Mouse (Mus musculus): ENCODE measurements at regions not wholly inside any gene's neighbourhood (a gene's known extent, or its start where the extent isn't known, plus 50 kb on each side); places are given as distances from the start of the nearest gene placed in this dataset.

DNA sequence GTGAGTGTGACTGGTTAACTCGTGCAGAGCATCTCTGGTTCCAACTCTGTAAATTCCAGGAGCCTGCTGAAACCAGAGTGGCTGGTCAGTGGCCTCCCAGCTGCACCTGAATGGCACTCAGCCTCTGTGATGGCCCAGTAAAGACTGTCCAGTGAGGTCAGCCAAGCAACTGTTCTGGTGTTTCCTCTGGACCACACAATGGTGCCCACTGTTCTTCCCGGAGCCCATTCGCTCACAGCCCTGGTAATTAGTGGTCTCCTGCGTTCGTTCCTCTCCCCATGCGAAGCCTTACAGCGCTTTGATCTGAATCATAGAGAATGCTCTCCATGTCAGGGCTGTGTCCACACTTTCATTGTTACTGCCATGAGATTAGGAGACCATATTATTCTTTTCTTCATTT lies 75.5 kb downstream of the Enkur start:
- Histone ChIP-seq H3K4me3 (ENCODE audit: insufficient read depth, low read length) (no peak overlapping the region), H3K4me1 (ENCODE audit: control insufficient read depth, insufficient read depth, low read length) (no peaks in the 10 kb centered on the region), H3K27ac (ENCODE audit: insufficient read depth, low read length) (no peak overlapping the region)
- TF ChIP-seq POLR2A (IDR thresholded peaks at IDR 0.05; ENCODE audit: low read depth, low read length), result no peak
- no peak for TF ChIP-seq CTCF (IDR thresholded peaks at IDR 0.05; ENCODE audit: borderline replicate concordance, insufficient read depth, low read length)

DNA sequence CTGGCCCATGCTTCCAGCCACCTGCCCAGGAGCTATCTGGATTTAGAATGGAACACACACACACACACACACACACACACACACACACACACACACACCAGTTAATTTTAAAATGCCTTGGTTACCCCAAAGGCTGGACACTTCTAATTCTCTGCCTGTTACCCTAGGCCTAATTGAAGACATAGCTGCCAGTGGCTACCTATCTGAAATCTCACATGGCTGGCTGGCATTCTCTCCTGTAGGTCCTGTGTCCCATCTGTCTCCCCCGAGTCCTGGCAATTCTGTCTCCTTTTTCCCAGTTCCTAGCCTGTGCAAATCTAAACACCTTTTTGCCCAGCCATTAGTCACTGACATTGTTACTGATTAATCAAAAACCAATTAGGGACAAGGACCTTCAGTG lies 78.6 kb downstream of the Enkur start:
- Histone ChIP-seq H3K4me3 (ENCODE audit: insufficient read depth, low read length) (no peak overlapping the region), H3K4me1 (ENCODE audit: control insufficient read depth, insufficient read depth, low read length) (no peaks in the 10 kb centered on the region), H3K27ac (ENCODE audit: insufficient read depth, low read length) (no peak overlapping the region)
- TF ChIP-seq POLR2A (IDR thresholded peaks at IDR 0.05; ENCODE audit: low read depth, low read length) (no peak), CTCF (IDR thresholded peaks at IDR 0.05; ENCODE audit: borderline replicate concordance, insufficient read depth, low read length) (no peak)

DNA sequence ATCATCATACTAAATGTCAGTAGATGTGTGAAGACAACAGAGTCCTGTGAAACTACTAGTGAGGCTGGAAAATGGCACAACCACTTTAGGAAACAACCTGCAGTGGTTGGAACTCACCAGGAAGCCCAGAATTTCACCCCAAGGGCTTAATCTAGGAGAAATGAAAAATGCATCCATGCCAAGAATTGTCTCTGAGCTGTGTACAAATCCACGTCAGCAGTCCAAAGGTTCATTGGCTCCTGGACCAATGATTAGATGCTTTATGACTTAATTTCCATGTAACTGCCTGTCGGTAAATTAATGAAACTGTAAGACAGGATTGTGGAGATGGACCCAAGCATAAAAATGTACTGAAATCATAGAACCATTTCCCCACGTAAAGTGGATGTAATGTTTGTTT lies 82.7 kb downstream of the Enkur start:
- no peak overlapping the region for H3K4me3 ChIP-seq (ENCODE audit: insufficient read depth, low read length)
- TF ChIP-seq POLR2A (IDR thresholded peaks at IDR 0.05; ENCODE audit: low read depth, low read length) (no peak), CTCF (IDR thresholded peaks at IDR 0.05; ENCODE audit: borderline replicate concordance, insufficient read depth, low read length) (no peak)
- no peaks in the 10 kb centered on the region for H3K4me1 ChIP-seq (ENCODE audit: control insufficient read depth, insufficient read depth, low read length)
- no peak overlapping the region for H3K27ac ChIP-seq (ENCODE audit: insufficient read depth, low read length)

DNA sequence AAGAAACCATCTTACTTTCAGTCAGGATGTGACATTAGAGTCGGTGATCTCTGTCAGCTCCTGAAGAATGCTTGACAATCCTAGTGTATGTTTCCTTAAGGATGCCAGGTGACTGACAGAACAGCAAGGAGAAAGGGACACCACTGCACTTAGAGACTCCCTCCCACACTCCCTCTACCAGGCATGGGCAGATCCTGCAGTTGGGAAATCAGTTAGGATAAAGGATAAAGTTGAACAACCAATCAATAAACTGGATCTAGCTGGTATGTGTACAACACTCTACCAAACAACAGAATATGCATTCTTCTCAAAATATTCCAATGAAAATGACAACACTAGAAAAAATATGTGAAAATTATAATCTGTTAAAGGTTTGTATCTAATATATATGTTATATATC lies 83.5 kb downstream of the Enkur start:
- TF ChIP-seq CTCF (IDR thresholded peaks at IDR 0.05; ENCODE audit: borderline replicate concordance, insufficient read depth, low read length), result no peak
- no peak for TF ChIP-seq POLR2A (IDR thresholded peaks at IDR 0.05; ENCODE audit: low read depth, low read length)
- Histone ChIP-seq H3K27ac (ENCODE audit: insufficient read depth, low read length) (no peak overlapping the region), H3K4me1 (ENCODE audit: control insufficient read depth, insufficient read depth, low read length) (no peaks in the 10 kb centered on the region), H3K4me3 (ENCODE audit: insufficient read depth, low read length) (no peak overlapping the region)

DNA sequence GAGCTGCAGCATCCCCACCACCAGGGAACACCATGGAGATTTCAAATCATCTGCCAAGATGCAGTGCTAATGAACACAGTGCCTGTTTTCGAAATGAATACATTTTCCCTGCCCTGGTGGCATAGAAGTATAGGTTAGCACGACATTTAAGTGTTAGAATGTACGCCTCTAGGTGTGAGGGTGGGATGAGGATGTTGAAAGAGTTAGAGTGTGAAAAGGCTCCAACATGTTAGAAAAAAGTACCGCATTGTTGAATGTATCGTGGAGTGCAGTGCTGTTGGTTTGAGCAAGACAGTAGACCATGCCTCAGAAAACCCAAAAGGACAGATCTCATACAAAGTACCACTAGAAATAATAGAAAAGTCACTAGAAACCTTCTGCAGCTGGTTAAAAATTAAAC lies 88.3 kb downstream of the Enkur start:
- TF ChIP-seq CTCF (IDR thresholded peaks at IDR 0.05; ENCODE audit: borderline replicate concordance, insufficient read depth, low read length) (no peak), POLR2A (IDR thresholded peaks at IDR 0.05; ENCODE audit: low read depth, low read length) (no peak)
- no peaks in the 10 kb centered on the region for H3K4me1 ChIP-seq (ENCODE audit: control insufficient read depth, insufficient read depth, low read length)

DNA sequence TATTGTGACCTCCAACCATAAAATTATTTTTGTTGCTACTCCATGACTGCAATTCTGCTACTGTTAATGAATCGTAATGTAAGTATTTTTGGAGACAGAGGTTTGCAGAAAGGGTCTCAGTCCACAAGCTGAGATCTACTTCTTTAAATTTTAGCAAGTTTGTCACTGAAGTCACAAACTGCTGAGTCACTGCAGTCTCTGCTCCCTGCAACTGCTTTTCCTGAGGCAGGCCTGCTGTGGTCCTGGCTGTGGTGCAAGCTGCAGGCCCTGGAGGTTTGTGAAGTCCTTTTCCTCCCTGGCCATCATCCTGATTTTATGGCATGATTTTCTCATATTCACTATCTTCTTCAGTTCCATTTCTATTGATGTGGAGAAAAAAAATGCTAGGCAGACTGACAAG lies 93.6 kb downstream of the Enkur start:
- TF ChIP-seq CTCF (IDR thresholded peaks at IDR 0.05; ENCODE audit: borderline replicate concordance, insufficient read depth, low read length) (no peak), POLR2A (IDR thresholded peaks at IDR 0.05; ENCODE audit: low read depth, low read length) (no peak)
- no peaks in the 10 kb centered on the region for H3K4me1 ChIP-seq (ENCODE audit: control insufficient read depth, insufficient read depth, low read length)

More for the DNA sequence above, 88.3 kb downstream of the Enkur start:
- no peak overlapping the region for H3K4me3 ChIP-seq (ENCODE audit: insufficient read depth, low read length)
- H3K27ac ChIP-seq (ENCODE audit: insufficient read depth, low read length), result no peak overlapping the region

DNA sequence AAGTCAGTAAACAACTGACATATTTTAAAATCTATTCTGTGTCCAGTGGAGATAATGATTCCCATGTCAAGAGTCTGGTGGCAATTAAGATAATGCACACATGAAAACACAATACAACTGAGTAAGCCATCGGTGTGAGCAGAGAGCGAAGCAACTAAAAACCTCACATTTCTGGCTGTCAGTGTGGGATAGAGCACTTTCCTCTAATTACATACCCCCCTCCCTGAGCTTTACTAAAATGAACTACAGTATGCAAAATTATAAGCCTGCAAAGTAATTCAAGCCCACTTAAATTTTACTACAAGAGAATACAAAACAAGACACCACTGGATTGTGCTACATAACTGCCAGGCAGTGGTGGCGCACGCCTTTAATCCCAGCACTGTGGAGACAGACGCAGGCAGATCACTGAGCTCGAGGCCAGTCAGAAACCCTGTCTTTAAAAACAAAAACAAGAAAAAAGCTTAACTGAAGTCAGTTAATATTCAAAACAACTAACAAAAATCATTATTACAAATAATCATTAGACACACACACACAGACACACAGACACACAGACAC lies 104.8 kb downstream of the Enkur start:
- Histone ChIP-seq H3K27ac (ENCODE audit: insufficient read depth, low read length) (no peak overlapping the region), H3K4me1 (ENCODE audit: control insufficient read depth, insufficient read depth, low read length) (no peaks in the 10 kb centered on the region), H3K4me3 (ENCODE audit: insufficient read depth, low read length) (no peak overlapping the region)
- TF ChIP-seq POLR2A (IDR thresholded peaks at IDR 0.05; ENCODE audit: low read depth, low read length), result no peak

More for the DNA sequence above, 93.6 kb downstream of the Enkur start:
- no peak overlapping the region for H3K4me3 ChIP-seq (ENCODE audit: insufficient read depth, low read length)
- peak overlapping the region; percentile 66; the same call in 1 of the 2 replicates for H3K27ac ChIP-seq (ENCODE audit: insufficient read depth, low read length)

DNA sequence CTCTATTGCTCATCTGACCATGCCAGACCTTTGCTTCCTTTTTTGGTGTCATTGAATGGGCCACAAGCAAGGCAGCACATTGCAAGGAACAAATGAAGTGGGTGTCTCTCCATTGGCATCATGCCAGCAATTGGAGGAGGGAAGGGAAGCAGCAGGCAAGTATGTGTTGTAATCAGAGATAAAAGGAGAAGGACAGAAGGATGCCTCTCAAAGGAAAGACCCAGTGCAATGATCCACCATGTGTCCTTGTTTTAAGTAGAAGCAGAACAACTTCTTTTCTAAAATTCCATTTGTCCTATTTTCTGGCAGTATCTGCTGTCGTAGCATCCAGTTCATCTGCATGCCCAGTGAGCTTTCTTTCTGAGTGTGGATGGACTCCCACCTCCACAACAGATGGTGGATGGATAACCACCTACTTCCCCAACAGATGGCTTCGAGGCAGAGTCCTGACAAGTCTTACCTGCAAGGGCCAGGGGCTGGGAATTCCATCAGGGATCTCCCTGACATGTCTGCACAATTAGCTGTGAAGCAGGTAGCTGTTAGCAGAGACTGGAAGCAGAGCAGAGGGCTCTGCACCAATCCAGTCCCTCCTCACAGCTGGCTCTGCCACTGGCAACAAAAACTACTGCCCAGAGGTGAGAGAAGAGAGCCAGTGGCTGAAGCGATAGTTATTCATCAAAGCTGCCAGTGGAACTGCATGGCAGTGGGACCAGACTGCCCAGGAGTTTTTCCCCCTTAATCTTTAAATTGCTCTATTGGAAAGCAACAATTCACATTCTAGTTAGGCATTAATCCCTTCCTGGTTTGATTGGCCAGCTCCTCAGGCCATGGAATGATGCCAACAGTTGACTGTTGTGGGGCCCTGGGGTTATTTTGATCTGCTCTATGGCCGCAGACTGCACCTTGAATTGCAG lies 113.8 kb downstream of the Enkur start:
- no peak overlapping the region for H3K4me3 ChIP-seq (ENCODE audit: insufficient read depth, low read length)
- TF ChIP-seq CTCF (IDR thresholded peaks at IDR 0.05; ENCODE audit: borderline replicate concordance, insufficient read depth, low read length) (no peak), POLR2A (IDR thresholded peaks at IDR 0.05; ENCODE audit: low read depth, low read length) (no peak)
- H3K4me1 ChIP-seq (ENCODE audit: control insufficient read depth, insufficient read depth, low read length), result no peaks in the 10 kb centered on the region

DNA sequence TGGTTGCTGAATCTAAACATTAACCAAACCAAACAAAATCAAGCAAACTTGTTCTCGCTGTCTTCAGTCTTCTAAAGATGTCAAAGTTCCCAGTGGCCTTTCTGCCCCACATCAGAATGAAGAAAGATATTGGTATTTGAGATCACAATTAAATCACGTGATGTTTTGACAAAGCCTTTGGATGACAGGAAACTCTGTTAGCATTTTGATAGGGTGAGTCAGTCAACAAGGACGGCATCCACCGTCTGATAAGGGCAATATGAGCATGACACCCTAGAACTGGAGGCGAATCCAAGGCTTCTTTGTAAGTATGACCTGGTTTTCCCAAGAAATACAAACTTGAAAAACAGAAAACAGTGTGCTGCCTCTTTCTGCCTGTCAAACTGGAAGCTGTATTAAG lies 116.8 kb upstream of the Arhgap21 start:
- TF ChIP-seq POLR2A (IDR thresholded peaks at IDR 0.05; ENCODE audit: low read depth, low read length), result no peak
- TF ChIP-seq CTCF (IDR thresholded peaks at IDR 0.05; ENCODE audit: borderline replicate concordance, insufficient read depth, low read length), result no peak
- Histone ChIP-seq H3K27ac (ENCODE audit: insufficient read depth, low read length) (no peak overlapping the region), H3K4me1 (ENCODE audit: control insufficient read depth, insufficient read depth, low read length) (no peaks in the 10 kb centered on the region), H3K4me3 (ENCODE audit: insufficient read depth, low read length) (no peak overlapping the region)

More for the DNA sequence above, 113.8 kb downstream of the Enkur start:
- H3K27ac ChIP-seq (ENCODE audit: insufficient read depth, low read length), result no peak overlapping the region

DNA sequence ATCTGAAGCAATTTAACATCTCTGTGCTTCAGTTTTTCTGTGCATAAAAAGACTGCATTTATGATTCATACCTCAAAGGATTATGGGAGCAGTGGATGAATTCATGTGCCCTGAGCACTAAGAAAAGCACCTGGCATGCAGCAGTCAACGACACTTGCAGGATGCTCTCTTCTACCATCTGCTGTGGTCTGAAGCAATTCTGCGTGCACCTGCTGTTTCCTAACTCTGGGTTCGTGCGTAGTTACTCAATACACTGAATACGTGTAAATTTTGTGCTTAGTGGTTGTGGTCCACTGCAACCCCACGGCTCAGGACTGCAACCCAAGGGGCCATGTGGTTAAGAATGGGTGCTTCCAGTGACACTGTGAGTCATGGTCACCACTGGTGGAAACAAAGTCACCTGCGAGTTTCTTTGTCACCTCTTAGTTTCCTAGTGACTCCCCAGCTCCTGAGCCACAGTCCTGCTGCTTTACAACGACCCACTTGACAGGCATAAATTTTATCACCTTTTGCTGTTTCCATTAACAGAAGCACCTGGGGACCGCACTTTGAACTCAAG lies 98.7 kb upstream of the Arhgap21 start:
- Histone ChIP-seq H3K27ac (ENCODE audit: insufficient read depth, low read length) (no peak overlapping the region), H3K4me3 (ENCODE audit: insufficient read depth, low read length) (no peak overlapping the region), H3K4me1 (ENCODE audit: control insufficient read depth, insufficient read depth, low read length) (peaks cover 2% of the 10 kb centered on the region; the same call in 1 of the 2 replicates)
- no peak for TF ChIP-seq CTCF (IDR thresholded peaks at IDR 0.05; ENCODE audit: borderline replicate concordance, insufficient read depth, low read length)
- no peak for TF ChIP-seq POLR2A (IDR thresholded peaks at IDR 0.05; ENCODE audit: low read depth, low read length)
